8 mouse cellular contexts compared by ENCODE assay signal in the genomic region with DNA sequence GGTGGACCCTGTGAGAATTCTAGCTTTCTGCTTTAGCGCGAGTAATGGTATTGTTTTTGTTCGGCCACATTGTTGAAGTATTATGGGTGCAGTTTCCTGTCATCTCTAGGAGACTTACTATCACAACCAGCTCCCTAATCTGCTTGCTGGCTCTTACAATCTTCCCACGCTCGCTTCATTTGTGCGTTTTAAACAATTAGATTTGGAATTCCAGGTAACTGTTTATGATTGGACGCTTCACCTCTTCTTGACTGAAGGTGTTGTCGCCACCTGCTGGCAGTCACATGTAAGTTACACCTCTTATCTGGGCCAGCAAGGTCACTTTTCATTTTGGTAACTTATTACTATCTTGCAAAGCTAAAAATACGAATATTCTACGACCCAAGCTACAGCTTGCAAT.
A peak's percentile ranks its signal among the peaks of the same experiment; 100 is the strongest.
DNase-seq lines count a peak whose midpoint lies in the region; ATAC-seq lines count a peak whose summit lies in the region.

No protein-coding gene starts in this region.

- peak; percentile 69 for DNase-seq in 3T3-L1 (ENCODE audit: low read depth, low spot score)
- DNase-seq in ES-CJ7 (ENCODE audit: low read depth, low spot score): peak; percentile 71
- DNase-seq in cerebellum, adult 11-12 months: peak; percentile 27
- DNase-seq in limb, embryonic 11.5 days (ENCODE audit: low spot score): peak; percentile 59
- DNase-seq in neural tube, embryonic 10.5 days (ENCODE audit: extremely low spot score, low spot score): peak; percentile 42

- no peaks in the 10 kb centered on the region for H3K27me3 ChIP-seq in forebrain, embryonic 15.5 days
- H3K27me3 ChIP-seq in intestine, embryonic 15.5 days (replicated peaks): no peaks in the 10 kb centered on the region
- H3K27me3 ChIP-seq in limb, embryonic 11.5 days (ENCODE audit: control insufficient read depth, insufficient read depth, low read length): no peaks in the 10 kb centered on the region

- 9% methylated on average over 10 of the region's 10 CpGs for WGBS in forebrain, embryonic 15.5 days
- 25% methylated on average over 10 of the region's 10 CpGs for WGBS in intestine, embryonic 15.5 days
- 30% methylated on average over 10 of the region's 10 CpGs for WGBS in limb, embryonic 11.5 days

- no peak overlapping the region for H3K9ac ChIP-seq in forebrain, embryonic 15.5 days (replicated peaks)
- H3K9ac ChIP-seq in intestine, embryonic 15.5 days: no peak overlapping the region
- H3K9ac ChIP-seq in limb, embryonic 11.5 days (ENCODE audit: low read length): no peak overlapping the region

- no peaks in the 10 kb centered on the region for H3K9me3 ChIP-seq in forebrain, embryonic 15.5 days
- no peaks in the 10 kb centered on the region for H3K9me3 ChIP-seq in intestine, embryonic 15.5 days
- no peaks in the 10 kb centered on the region for H3K9me3 ChIP-seq in limb, embryonic 11.5 days (ENCODE audit: control insufficient read depth, low read length)

- H3K4me1 ChIP-seq in forebrain, embryonic 15.5 days: no peaks in the 10 kb centered on the region
- no peaks in the 10 kb centered on the region for H3K4me1 ChIP-seq in intestine, embryonic 15.5 days (replicated peaks)
- H3K4me1 ChIP-seq in limb, embryonic 11.5 days (ENCODE audit: control insufficient read depth, insufficient read depth, low read length): no peaks in the 10 kb centered on the region

- ATAC-seq in forebrain, embryonic 15.5 days (replicated peaks): peak; percentile 42
- ATAC-seq in intestine, embryonic 15.5 days: peak; percentile 23
- ATAC-seq in limb, embryonic 11.5 days (ENCODE audit: insufficient number of reproducible peaks, low FRiP score, low TSS enrichment, low read depth): no peak
- ATAC-seq in monocyte, adult 5-6 weeks (replicated peaks; ENCODE audit: insufficient number of reproducible peaks, low FRiP score, low TSS enrichment, poor library complexity, severe bottlenecking): no peak

- H3K4me3 ChIP-seq in forebrain, embryonic 15.5 days: peak overlapping the region; percentile 22
- H3K4me3 ChIP-seq in intestine, embryonic 15.5 days (replicated peaks): no peak overlapping the region
- no peak overlapping the region for H3K4me3 ChIP-seq in limb, embryonic 11.5 days (ENCODE audit: low read depth, low read length)

- no peak overlapping the region for H3K27ac ChIP-seq in forebrain, embryonic 15.5 days (replicated peaks)
- H3K27ac ChIP-seq in intestine, embryonic 15.5 days: no peak overlapping the region
- H3K27ac ChIP-seq in limb, embryonic 11.5 days (replicated peaks; ENCODE audit: low read depth, low read length): no peak overlapping the region

- peak overlapping the region; percentile 41 for H3K4me2 ChIP-seq in forebrain, embryonic 15.5 days (replicated peaks)
- no peak overlapping the region for H3K4me2 ChIP-seq in intestine, embryonic 15.5 days (replicated peaks)
- no peak overlapping the region for H3K4me2 ChIP-seq in limb, embryonic 11.5 days (ENCODE audit: low read depth, severe bottlenecking)

- H3K36me3 ChIP-seq in forebrain, embryonic 15.5 days: no peaks in the 10 kb centered on the region
- 0 out of 2 replicates have a peak, but pooled peaks cover 2% of the 10 kb centered on the region for H3K36me3 ChIP-seq in intestine, embryonic 15.5 days
- no peaks in the 10 kb centered on the region for H3K36me3 ChIP-seq in limb, embryonic 11.5 days (ENCODE audit: control insufficient read depth, insufficient read depth, low read length)

Comparison
In these comparisons a context has a peak if more than half of its experiments do, and no peak if none do; other contexts are left out.
1. ATAC-seq: peak in forebrain, embryonic 15.5 days (single experiment) and intestine, embryonic 15.5 days (single experiment); none in limb, embryonic 11.5 days (single experiment) and monocyte, adult 5-6 weeks (single experiment).
2. Peak in every context shown above with its lines, with median percentiles within 50 percentile points of each other: DNase-seq.